Mouse (Mus musculus) stomach, embryonic 16.5 days (tissue): ENCODE measurements around the gene Ubfd1. TPM values are rescaled to one million over a fixed set of nuclear protein-coding genes. Genes with fewer than 3 reads are reported as not detected.

Experiments
- ATAC-seq: fragments of 200-750 bp; cut with Nextera tagmentation; 2 replicates; pipeline ENCODE4 v1.8.0; 2017; ENCODE audit warnings: moderate number of reproducible peaks, moderate TSS enrichment; ENCODE audit not compliant: insufficient read depth, low FRiP score
- H3K27ac ChIP-seq: fragments of 300-500 bp; sonication (generic); 2 replicates; pipeline ENCODE4 v1.5.1; 2014; ENCODE audit warnings: low read length
- H3K27me3 ChIP-seq: fragments of 300-500 bp; sonication (generic); 2 replicates; pipeline ENCODE4 v1.6.1; 2014; ENCODE audit warnings: low read length, control low read depth, mixed read lengths; ENCODE audit not compliant: control insufficient read depth, insufficient read depth
- H3K36me3 ChIP-seq: fragments of 300-500 bp; sonication (generic); 2 replicates; pipeline ENCODE4 v1.6.1; 2014; ENCODE audit warnings: low read length; ENCODE audit not compliant: control insufficient read depth, insufficient read depth
- H3K4me1 ChIP-seq: fragments of 300-500 bp; sonication (generic); 2 replicates; pipeline ENCODE4 v1.6.1; 2014; ENCODE audit warnings: low read length, control low read depth, mixed read lengths; ENCODE audit not compliant: control insufficient read depth, insufficient read depth
- H3K4me2 ChIP-seq: fragments of 300-500 bp; sonication (generic); 2 replicates; pipeline ENCODE4 v1.6.1; 2014; ENCODE audit warnings: low read depth, low read length, mixed read lengths
- H3K4me3 ChIP-seq: fragments of 300-500 bp; sonication (generic); replicated peaks from 2 replicates; pipeline ENCODE4 v1.5.1; 2014; ENCODE audit warnings: mild to moderate bottlenecking, low read length
- H3K9ac ChIP-seq: fragments of 300-500 bp; sonication (generic); 2 replicates; pipeline ENCODE4 v1.6.1; 2014; ENCODE audit warnings: low read length
- H3K9me3 ChIP-seq: fragments of 300-500 bp; sonication (generic); replicated peaks from 2 replicates; pipeline ENCODE4 v1.6.1; 2016; ENCODE audit warnings: low read length, control low read depth; ENCODE audit not compliant: control insufficient read depth
- WGBS: fragments of 180-500 bp; shearing (Covaris S2); extraction: QIAGEN DNeasy Blood & Tissue Kit; methylation state at CpG from one replicate; pipeline ENCODE4 v1.1.7; 2014; 5-methylcytosine and 5-hydroxymethylcytosine counted together
- polyA plus RNA-seq: library from polyadenylated mRNA; unstranded; fragments of >200 nt; fragmentation: Nextera tagmentation; extraction: Ambion mirVana; gene quantifications from 2 replicates; pipeline ENCODE4 v1.2.1, GENCODE M21; 2015

The Ubfd1 gene
- polyA plus RNA-seq, 1 experiment from 2014 or later, result 41.0 TPM

DNA sequence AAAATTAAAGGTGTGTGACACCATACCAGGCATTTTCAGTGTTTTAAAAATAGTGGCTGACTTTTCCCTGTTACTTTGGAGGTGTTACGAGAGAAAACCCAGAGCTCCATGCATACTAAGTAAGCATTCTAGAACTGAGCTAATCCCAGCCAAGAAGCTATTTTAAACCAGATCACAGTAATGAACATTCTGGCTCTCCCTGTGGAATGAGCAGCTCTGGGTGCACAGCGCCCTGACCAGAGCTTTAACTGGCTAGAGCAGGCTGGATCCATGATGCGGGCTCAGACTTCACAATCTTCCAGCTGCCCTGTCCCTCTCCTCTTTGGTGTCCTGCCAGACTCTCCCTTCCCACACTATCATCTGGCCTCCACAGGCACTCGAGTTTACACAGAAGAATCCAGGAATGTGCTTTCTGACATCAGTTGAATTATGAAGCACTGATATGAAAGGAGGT, 21.8 kb upstream of the Ubfd1 start:
- H3K27me3 ChIP-seq, result no peaks in the 10 kb centered on the region
- H3K4me2 ChIP-seq, result no peak overlapping the region
- H3K9ac ChIP-seq, result no peak overlapping the region
- no peak overlapping the region for H3K27ac ChIP-seq
- WGBS, result 56% methylated on average over 4 of the region's 4 CpGs
- H3K36me3 ChIP-seq, result peaks cover 7% of the 10 kb centered on the region; the same call in 1 of the 2 replicates
- no peak overlapping the region for H3K4me3 ChIP-seq
- H3K9me3 ChIP-seq, result no peaks in the 10 kb centered on the region
- peak; percentile 79 for ATAC-seq
- no peaks in the 10 kb centered on the region for H3K4me1 ChIP-seq

DNA sequence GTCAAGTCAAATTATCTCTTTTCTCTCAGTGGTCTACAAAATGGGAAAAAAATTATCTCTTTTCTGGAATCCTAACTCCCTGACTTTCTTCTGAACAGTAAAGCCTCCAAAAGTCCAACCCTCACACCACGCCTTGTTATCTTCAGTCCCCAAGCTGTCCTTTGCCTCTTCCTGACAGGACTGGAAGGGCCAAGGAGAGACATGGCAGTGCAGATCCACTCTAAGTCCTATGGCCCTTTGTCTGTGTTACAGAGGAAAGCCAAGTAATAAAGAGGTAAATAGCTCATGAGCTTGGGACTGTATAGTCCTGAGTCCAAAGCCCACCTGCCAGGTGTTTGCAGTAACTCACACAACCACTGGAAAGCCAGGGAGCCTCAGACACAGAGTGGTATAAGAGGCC, 21.3 kb upstream of the Ubfd1 start:
- H3K36me3 ChIP-seq, result peaks cover 7% of the 10 kb centered on the region; the same call in 1 of the 2 replicates
- ATAC-seq, result no peak
- no peak overlapping the region for H3K9ac ChIP-seq
- no peak overlapping the region for H3K4me2 ChIP-seq
- WGBS, result 72% methylated on average over 1 of the region's 1 CpGs
- no peaks in the 10 kb centered on the region for H3K4me1 ChIP-seq
- H3K9me3 ChIP-seq, result no peaks in the 10 kb centered on the region
- peak overlapping the region; percentile 46 for H3K27ac ChIP-seq
- no peaks in the 10 kb centered on the region for H3K27me3 ChIP-seq
- no peak overlapping the region for H3K4me3 ChIP-seq

DNA sequence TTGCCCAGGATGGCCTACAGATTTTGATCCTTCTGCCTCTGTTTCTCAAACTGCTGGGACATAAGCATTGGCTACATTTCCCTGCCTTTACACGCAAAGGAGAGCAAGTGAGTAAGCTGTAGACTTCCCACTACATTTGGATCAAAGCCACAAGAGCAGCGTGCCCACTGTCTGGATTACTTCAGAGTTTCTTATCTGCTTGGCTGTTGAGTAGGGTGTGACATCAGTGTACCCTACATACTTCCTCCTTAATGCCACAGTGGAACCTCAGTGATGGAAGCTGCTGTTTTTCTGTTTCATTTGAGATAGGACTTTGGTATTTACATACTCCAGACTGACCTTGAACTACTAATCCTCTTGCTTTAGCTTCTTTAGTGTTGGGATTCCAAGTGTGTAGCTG, 20.2 kb upstream of the Ubfd1 start:
- ATAC-seq, result no peak
- H3K27ac ChIP-seq, result no peak overlapping the region
- H3K36me3 ChIP-seq, result peaks cover 10% of the 10 kb centered on the region; the same call in 1 of the 2 replicates
- no peak overlapping the region for H3K4me3 ChIP-seq
- no peaks in the 10 kb centered on the region for H3K4me1 ChIP-seq
- no peaks in the 10 kb centered on the region for H3K9me3 ChIP-seq
- 66% methylated on average over 2 of the region's 2 CpGs for WGBS
- H3K4me2 ChIP-seq, result no peak overlapping the region
- H3K9ac ChIP-seq, result no peak overlapping the region
- no peaks in the 10 kb centered on the region for H3K27me3 ChIP-seq

- Histone ChIP-seq H3K9ac (no peak overlapping the region), H3K27ac (no peak overlapping the region), H3K4me2 (no peak overlapping the region), H3K36me3 (peaks cover 10% of the 10 kb centered on the region; the same call in 1 of the 2 replicates), H3K4me3 (no peak overlapping the region), H3K9me3 (no peaks in the 10 kb centered on the region), H3K4me1 (no peaks in the 10 kb centered on the region), H3K27me3 (no peaks in the 10 kb centered on the region)
- ATAC-seq, result no peak
- 91% methylated on average over 9 of the region's 9 CpGs for WGBS
Observed at GRCm38 (mm10) chr7:122048191-122048590, 18.8 kb upstream of the Ubfd1 start.

DNA sequence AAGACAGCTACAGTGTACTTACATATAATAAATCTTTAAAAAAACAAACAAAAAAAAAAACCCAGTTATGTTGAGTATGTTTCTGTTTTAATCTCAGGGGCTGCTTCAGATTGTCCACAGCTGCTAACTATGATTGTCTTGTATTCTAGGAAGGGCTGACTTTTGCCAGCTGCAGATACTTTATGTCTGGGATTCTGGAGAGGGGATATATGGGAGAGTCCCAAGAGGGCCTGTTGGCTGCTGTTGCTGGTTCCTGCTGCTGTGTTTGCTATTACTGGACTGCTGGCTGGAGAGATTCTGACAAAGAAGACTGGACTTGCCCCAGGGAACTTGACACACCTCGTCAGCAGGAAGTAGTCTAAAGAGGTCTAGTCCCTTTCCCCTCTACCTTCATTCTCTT, 16.1 kb upstream of the Ubfd1 start:
- no peaks in the 10 kb centered on the region for H3K9me3 ChIP-seq
- H3K4me2 ChIP-seq, result no peak overlapping the region
- 76% methylated on average over 1 of the region's 1 CpGs for WGBS
- no peak overlapping the region for H3K27ac ChIP-seq
- no peaks in the 10 kb centered on the region for H3K27me3 ChIP-seq
- H3K4me3 ChIP-seq, result no peak overlapping the region
- H3K4me1 ChIP-seq, result no peaks in the 10 kb centered on the region
- ATAC-seq, result no peak
- H3K36me3 ChIP-seq, result peaks cover 10% of the 10 kb centered on the region; the same call in 1 of the 2 replicates
- no peak overlapping the region for H3K9ac ChIP-seq

DNA sequence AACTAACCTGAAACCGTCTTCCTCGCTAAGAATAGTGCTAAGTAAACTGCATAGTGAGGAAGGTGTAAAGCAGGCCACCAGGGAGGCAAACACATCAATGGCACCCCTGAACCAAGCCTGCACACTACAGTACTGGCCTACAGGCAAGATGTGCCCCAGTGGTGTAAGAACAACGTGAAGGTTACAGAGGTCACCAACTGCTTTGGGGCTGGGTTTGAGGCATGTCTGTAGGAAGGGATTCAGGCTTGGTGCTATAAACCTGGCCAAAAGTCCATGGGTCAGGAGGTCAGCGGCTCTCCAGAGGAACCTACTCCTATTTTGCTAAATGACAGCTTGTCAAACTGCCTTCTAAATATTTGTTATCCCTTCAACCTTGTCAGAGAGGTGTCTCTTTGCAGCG, 10.3 kb upstream of the Ubfd1 start:
- WGBS, result 84% methylated on average over 5 of the region's 5 CpGs
- Histone ChIP-seq H3K4me2 (no peak overlapping the region), H3K27ac (no peak overlapping the region), H3K4me1 (no peaks in the 10 kb centered on the region), H3K9ac (no peak overlapping the region), H3K4me3 (no peak overlapping the region), H3K36me3 (peaks cover 5% of the 10 kb centered on the region), H3K9me3 (no peaks in the 10 kb centered on the region), H3K27me3 (no peaks in the 10 kb centered on the region)
- ATAC-seq, result no peak

GRCm38 (mm10) chr7:122065656-122066055, 1.3 kb upstream of the Ubfd1 start:
- ATAC-seq, result no peak

GRCm38 (mm10) chr7:122066102-122066944, 652 bp upstream of the Ubfd1 start:
- Histone ChIP-seq H3K27ac (peak overlapping the region; percentile 96), H3K4me3 (peak overlapping the region; percentile 96), H3K4me2 (peak overlapping the region; percentile 69), H3K9ac (peak overlapping the region; percentile 95), H3K9me3 (no peaks in the 10 kb centered on the region), H3K36me3 (no peaks in the 10 kb centered on the region), H3K4me1 (peaks cover 23% of the 10 kb centered on the region), H3K27me3 (no peaks in the 10 kb centered on the region)
- WGBS, result 12% methylated on average over 31 of the region's 31 CpGs
- ATAC-seq, result no peak; the same call in 1 of the 2 replicates

More at GRCm38 (mm10) chr7:122065656-122066055, 1.3 kb upstream of the Ubfd1 start:
- no peaks in the 10 kb centered on the region; the same call in 1 of the 2 replicates for H3K36me3 ChIP-seq
- 34% methylated on average over 1 of the region's 1 CpGs for WGBS
- peaks cover 23% of the 10 kb centered on the region for H3K4me1 ChIP-seq
- H3K9me3 ChIP-seq, result no peaks in the 10 kb centered on the region
- H3K4me2 ChIP-seq, result peak overlapping the region; percentile 69
- H3K27ac ChIP-seq, result 0 out of 2 replicates have a peak overlapping the region, but pooled peaks have one; percentile 96
- peak overlapping the region; percentile 96 for H3K4me3 ChIP-seq
- H3K27me3 ChIP-seq, result no peaks in the 10 kb centered on the region
- peak overlapping the region; percentile 95; the same call in 1 of the 2 replicates for H3K9ac ChIP-seq
